Mouse (Mus musculus): ENCODE measurements around the gene 1810009A15Rik. TPM values are rescaled to one million over a fixed set of nuclear protein-coding genes. Genes with fewer than 3 reads are reported as not detected.

Gene 1810009A15Rik
- total and polyA plus RNA-seq, 3 experiments, result 157 to 218 (median 161) TPM

DNA sequence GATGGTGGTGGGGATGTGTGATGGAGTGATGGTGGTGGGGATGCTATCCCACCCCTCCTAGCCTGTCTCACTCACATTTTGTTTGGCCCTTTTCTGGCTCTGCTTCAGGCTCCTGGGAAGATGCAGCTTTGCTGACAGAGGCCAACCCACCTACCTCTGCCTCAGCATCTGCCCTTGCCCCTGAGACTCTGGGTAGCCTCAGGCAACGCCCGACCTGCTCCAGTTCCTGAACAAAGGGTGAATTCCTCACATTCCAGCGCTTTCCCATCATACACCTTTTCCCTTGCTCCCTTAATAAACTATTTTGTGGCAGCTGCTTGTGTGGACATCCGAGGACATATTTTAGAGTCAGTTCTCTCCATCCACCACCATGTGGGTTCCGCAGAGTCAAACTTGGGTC lies 40.3 kb upstream of the 1810009A15Rik start:
- in situ Hi-C loops (cut with MboI; ENCODE audit: low pct_ligation_motif_present, low pct_unique_long_range_greater_than_20kb, low sequenced_read_pairs) (loop anchor here (25.0 kb wide), 1 partner anchor 1014 kb away; no protein-coding TSS in a partner anchor), dilution Hi-C loops (cut with MboI; ENCODE audit: extremely low pct_ligation_motif_present, extremely low pct_unique_long_range_greater_than_20kb, low sequenced_read_pairs) (no loop called here)
- no peak overlapping the region for H3K27ac ChIP-seq (ENCODE audit: insufficient read depth, low read depth)
- no peaks in the 10 kb centered on the region for H3K27me3 ChIP-seq (replicated peaks)
- no peaks in the 10 kb centered on the region for H3K79me2 ChIP-seq (replicated peaks; ENCODE audit: control insufficient read depth, extremely low read depth, insufficient read depth, poor library complexity, severe bottlenecking)
- TF ChIP-seq RCOR1 (conservative IDR thresholded peaks at IDR 0.05; ENCODE audit: low read depth, low read length), result no peak
- TF ChIP-seq ELF1 (IDR thresholded peaks at IDR 0.05; ENCODE audit: low read depth, low read length), result no peak
- no peak for TF ChIP-seq BHLHE40 (IDR thresholded peaks at IDR 0.05; ENCODE audit: low read depth, low read length)
- TF ChIP-seq EP300 (IDR thresholded peaks at IDR 0.05; ENCODE audit: low read length), result no peak
- TF ChIP-seq ZMIZ1 (IDR thresholded peaks at IDR 0.05; ENCODE audit: low read depth, low read length), result no peak
- TF ChIP-seq TCF12 (IDR thresholded peaks at IDR 0.05; ENCODE audit: low read depth, low read length), result no peak
- TF ChIP-seq SMC3 (IDR thresholded peaks at IDR 0.05; ENCODE audit: low read depth, low read length), result no peak
- no peak for TF ChIP-seq SIN3A (IDR thresholded peaks at IDR 0.05; ENCODE audit: low read length)
- no peak for TF ChIP-seq E2F4 (IDR thresholded peaks at IDR 0.05; ENCODE audit: insufficient replicate concordance, low read depth, low read length)
- TF ChIP-seq GABPA (IDR thresholded peaks at IDR 0.05; ENCODE audit: insufficient replicate concordance, low read depth, low read length), result no peak
- TF ChIP-seq NELFE (IDR thresholded peaks at IDR 0.05; ENCODE audit: low read depth, low read length), result no peak
- TF ChIP-seq ZKSCAN1 (IDR thresholded peaks at IDR 0.05; ENCODE audit: borderline replicate concordance, low read depth, low read length), result no peak
- TF ChIP-seq IRF4 (IDR thresholded peaks at IDR 0.05; ENCODE audit: low read depth, low read length), result no peak
- TF ChIP-seq CTCF (conservative IDR thresholded peaks at IDR 0.05 in 1 of 2, IDR thresholded peaks at IDR 0.05 in 1 of 2; ENCODE audit: low read depth in 2 of 2, low read length in 2 of 2), result no peak
- TF ChIP-seq HCFC1 (IDR thresholded peaks at IDR 0.05; ENCODE audit: low read depth, low read length), result no peak
- no peak for TF ChIP-seq ETS1 (conservative IDR thresholded peaks at IDR 0.05; ENCODE audit: low read depth, low read length)
- TF ChIP-seq CHD2 (IDR thresholded peaks at IDR 0.05; ENCODE audit: low read length), result no peak
- TF ChIP-seq MXI1 (IDR thresholded peaks at IDR 0.05; ENCODE audit: low read depth, low read length), result no peak
- no peak for TF ChIP-seq POLR2AphosphoS2 (IDR thresholded peaks at IDR 0.05; ENCODE audit: low read depth, low read length)
- no peak for TF ChIP-seq ZC3H11A (IDR thresholded peaks at IDR 0.05; ENCODE audit: low read depth, low read length)
- DNase-seq (ENCODE audit: extremely low read depth), result no peak
- no peaks in the 10 kb centered on the region for H3K9me3 ChIP-seq (replicated peaks; ENCODE audit: low read length)
- H3K36me3 ChIP-seq (replicated peaks in 1 of 2; ENCODE audit: control insufficient read depth in 1 of 2, insufficient read depth in 1 of 2, low read length in 1 of 2), result peaks cover 37 to 55% of the 10 kb centered on the region in 2 experiments
- H3K4me2 ChIP-seq (ENCODE audit: insufficient read depth, low read depth, poor library complexity, severe bottlenecking), result no peak overlapping the region
- no peaks in the 10 kb centered on the region for H3K4me1 ChIP-seq (ENCODE audit: control insufficient read depth in 1 of 2, insufficient read depth in 2 of 2)
- no peak overlapping the region for H3K9ac ChIP-seq (ENCODE audit: insufficient read depth, low read depth)
- H3K4me3 ChIP-seq (replicated peaks in 1 of 3; ENCODE audit: low read depth in 2 of 3, low read length in 2 of 3, poor library complexity in 1 of 3), result no peak overlapping the region

- H3K4me3 ChIP-seq (replicated peaks in 1 of 3; ENCODE audit: low read depth in 2 of 3, low read length in 2 of 3, poor library complexity in 1 of 3), result no peak within 1 kb of the TSS
- no peak within 1 kb of the TSS for H3K4me2 ChIP-seq (ENCODE audit: insufficient read depth, low read depth, poor library complexity, severe bottlenecking)
- H3K36me3 ChIP-seq (replicated peaks in 1 of 2; ENCODE audit: control insufficient read depth in 1 of 2, insufficient read depth in 1 of 2, low read length in 1 of 2), result peaks cover 32 to 39% of the 10 kb centered on the region in 2 experiments
- no peak within 1 kb of the TSS for H3K9ac ChIP-seq (ENCODE audit: insufficient read depth, low read depth)
- TF ChIP-seq MEF2A (IDR thresholded peaks at IDR 0.05; ENCODE audit: borderline replicate concordance, low read depth, low read length) (no peak), JUND (conservative IDR thresholded peaks at IDR 0.05; ENCODE audit: low read depth, low read length) (no peak), MXI1 (IDR thresholded peaks at IDR 0.05; ENCODE audit: low read depth, low read length) (no peak), MAFK (IDR thresholded peaks at IDR 0.05; ENCODE audit: insufficient replicate concordance, low read length) (no peak), TCF12 (IDR thresholded peaks at IDR 0.05; ENCODE audit: low read depth, low read length) (no peak), SMC3 (IDR thresholded peaks at IDR 0.05; ENCODE audit: low read depth, low read length) (no peak), RAD21 (IDR thresholded peaks at IDR 0.05; ENCODE audit: low read depth, low read length) (no peak), UBTF (IDR thresholded peaks at IDR 0.05; ENCODE audit: low read depth, low read length) (no peak), CTCF (conservative IDR thresholded peaks at IDR 0.05 in 1 of 2, IDR thresholded peaks at IDR 0.05 in 1 of 2; ENCODE audit: low read depth in 2 of 2, low read length in 2 of 2) (no peak), USF2 (conservative IDR thresholded peaks at IDR 0.05; ENCODE audit: low read depth, low read length) (no peak), ZC3H11A (IDR thresholded peaks at IDR 0.05; ENCODE audit: low read depth, low read length) (no peak), MAX (IDR thresholded peaks at IDR 0.05; ENCODE audit: low read length) (no peak), KAT2A (IDR thresholded peaks at IDR 0.05; ENCODE audit: insufficient replicate concordance, low read length) (no peak), ZNF384 (IDR thresholded peaks at IDR 0.05; ENCODE audit: low read depth, low read length) (no peak)
- H3K9me3 ChIP-seq (replicated peaks; ENCODE audit: low read length), result no peaks in the 10 kb centered on the region
- H3K4me1 ChIP-seq (ENCODE audit: control insufficient read depth in 1 of 2, insufficient read depth in 2 of 2), result no peaks in the 10 kb centered on the region
- DNase-seq (ENCODE audit: extremely low read depth), result no peak
- in situ Hi-C loops (cut with MboI; ENCODE audit: low pct_ligation_motif_present, low pct_unique_long_range_greater_than_20kb, low sequenced_read_pairs) (no loop called here), dilution Hi-C loops (cut with MboI; ENCODE audit: extremely low pct_ligation_motif_present, extremely low pct_unique_long_range_greater_than_20kb, low sequenced_read_pairs) (no loop called here)
- no peaks in the 10 kb centered on the region for H3K27me3 ChIP-seq (replicated peaks)
- H3K79me2 ChIP-seq (replicated peaks; ENCODE audit: control insufficient read depth, extremely low read depth, insufficient read depth, poor library complexity, severe bottlenecking), result no peaks in the 10 kb centered on the region
- H3K27ac ChIP-seq (ENCODE audit: insufficient read depth, low read depth), result no peak within 1 kb of the TSS
These were observed 38.2 kb upstream of the 1810009A15Rik start, which contains the start of gene Lrrn4cl for GRCm38 (mm10) chr19:8850402-8850901. Gene Lrrn4cl, plus strand, starts transcription at chr19:8850768.

Data from CH12.LX (cell line).